Mouse (Mus musculus) kidney, postnatal 0 days (tissue): ENCODE results near the gene Snx9. TPM values are rescaled to one million over a fixed set of nuclear protein-coding genes. Genes with fewer than 3 reads are reported as not detected.

Source experiments
- ATAC-seq: fragments of 200-750 bp; cut with Nextera tagmentation; replicated peaks from 2 replicates; pipeline ENCODE4 v1.8.0; 2017; ENCODE audit warnings: low read depth, moderate number of reproducible peaks, moderate TSS enrichment, moderate library complexity; ENCODE audit not compliant: low FRiP score
- DNase-seq: peaks from one replicate; pipeline ENCODE4 v3.0.0-alpha.2; 2016; ENCODE audit warnings: low spot score
- H3K27ac ChIP-seq: fragments of 300-500 bp; sonication (generic); 2 replicates; pipeline ENCODE4 v1.5.1; 2014; ENCODE audit warnings: mild to moderate bottlenecking
- H3K27me3 ChIP-seq: fragments of 300-500 bp; sonication (generic); 2 replicates; pipeline ENCODE4 v1.6.1; 2014; ENCODE audit warnings: low read length, mixed read lengths; ENCODE audit not compliant: insufficient read depth
- H3K36me3 ChIP-seq: fragments of 300-500 bp; sonication (generic); 2 replicates; pipeline ENCODE4 v1.6.1; 2014; ENCODE audit warnings: low read length, mixed read lengths; ENCODE audit not compliant: insufficient read depth
- H3K4me1 ChIP-seq: fragments of 300-500 bp; sonication (generic); replicated peaks from 2 replicates; pipeline ENCODE4 v1.6.1; 2014; ENCODE audit warnings: antibody characterized with exemption, low read length, mixed read lengths; ENCODE audit not compliant: insufficient read depth
- H3K4me2 ChIP-seq: fragments of 300-500 bp; sonication (generic); 2 replicates; pipeline ENCODE4 v1.6.1; 2014; ENCODE audit warnings: mild to moderate bottlenecking, low read length, moderate library complexity, mixed read lengths
- H3K4me3 ChIP-seq: fragments of 300-500 bp; sonication (generic); replicated peaks from 2 replicates; pipeline ENCODE4 v1.5.1; 2014; ENCODE audit warnings: low read depth, low read length
- H3K9ac ChIP-seq: fragments of 300-500 bp; sonication (generic); 2 replicates; pipeline ENCODE4 v1.6.1; 2014; ENCODE audit warnings: low read depth, low read length
- H3K9me3 ChIP-seq: fragments of 300-500 bp; sonication (generic); replicated peaks from 2 replicates; pipeline ENCODE4 v1.6.1; 2016; ENCODE audit warnings: low read length, inconsistent platforms, mixed read lengths
- CTCF ChIP-seq: IDR thresholded peaks from 2 replicates; pipeline ENCODE4 v1.5.1; 2016; ENCODE audit warnings: antibody characterized with exemption, low read depth, mild to moderate bottlenecking, moderate library complexity
- WGBS: fragments of 180-500 bp; shearing (Covaris S2); extraction: QIAGEN DNeasy Blood & Tissue Kit; methylation state at CpG from one replicate; pipeline ENCODE4 v1.1.7; 2014; 5-methylcytosine and 5-hydroxymethylcytosine counted together
- polyA plus RNA-seq: library from polyadenylated mRNA; unstranded; fragments of >200 nt; fragmentation: Nextera tagmentation; extraction: Ambion mirVana; gene quantifications from 2 replicates; pipeline ENCODE4 v1.2.1, GENCODE M21; 2015

Snx9 gene
- polyA plus RNA-seq, 1 experiment from 2014 or later, result 41.9 TPM

- Histone ChIP-seq H3K27me3 (no peaks in the 10 kb centered on the region), H3K9me3 (no peaks in the 10 kb centered on the region), H3K27ac (peak overlapping the region; percentile 50; the same call in 1 of the 2 replicates), H3K9ac (no peak overlapping the region), H3K36me3 (no peaks in the 10 kb centered on the region), H3K4me3 (no peak overlapping the region), H3K4me2 (no peak overlapping the region), H3K4me1 (peaks cover 38% of the 10 kb centered on the region)
- WGBS, result 52% methylated on average over 7 of the region's 7 CpGs
- TF ChIP-seq CTCF, result no peak
- DNase-seq (no peak), ATAC-seq (no peak)
Measured at GRCm38 (mm10) chr17:5868319-5869031, 27.3 kb downstream of the Snx9 start.

GRCm38 (mm10) chr17:5869461-5869860 is 28.3 kb downstream of the Snx9 start:
- ATAC-seq (no peak), DNase-seq (no peak)
- Histone ChIP-seq H3K9me3 (no peaks in the 10 kb centered on the region), H3K4me3 (no peak overlapping the region), H3K4me1 (peaks cover 38% of the 10 kb centered on the region), H3K27me3 (no peaks in the 10 kb centered on the region), H3K27ac (peak overlapping the region; percentile 39; the same call in 1 of the 2 replicates), H3K9ac (no peak overlapping the region), H3K36me3 (no peaks in the 10 kb centered on the region), H3K4me2 (no peak overlapping the region)
- TF ChIP-seq CTCF, result no peak
- WGBS, result 66% methylated on average over 3 of the region's 3 CpGs

GRCm38 (mm10) chr17:5870002-5870401 is 28.9 kb downstream of the Snx9 start:
- DNase-seq (peak; percentile 75), ATAC-seq (peak; percentile 38; the same call in 1 of the 2 replicates)
- Histone ChIP-seq H3K27me3 (no peaks in the 10 kb centered on the region), H3K9ac (no peak overlapping the region), H3K4me1 (peaks cover 38% of the 10 kb centered on the region), H3K4me2 (no peak overlapping the region), H3K9me3 (no peaks in the 10 kb centered on the region), H3K36me3 (no peaks in the 10 kb centered on the region), H3K27ac (no peak overlapping the region), H3K4me3 (no peak overlapping the region)
- no peak for TF ChIP-seq CTCF
- WGBS, result 17% methylated on average over 5 of the region's 5 CpGs

- DNase-seq, result no peak
- Histone ChIP-seq H3K27ac (no peak overlapping the region), H3K4me1 (peaks cover 38% of the 10 kb centered on the region), H3K4me3 (no peak overlapping the region), H3K9me3 (no peaks in the 10 kb centered on the region), H3K36me3 (no peaks in the 10 kb centered on the region), H3K9ac (no peak overlapping the region), H3K4me2 (no peak overlapping the region), H3K27me3 (no peaks in the 10 kb centered on the region)
- 83% methylated on average over 11 of the region's 11 CpGs for WGBS
- no peak for ATAC-seq
- no peak for TF ChIP-seq CTCF
Measured at GRCm38 (mm10) chr17:5870696-5871095, 29.6 kb downstream of the Snx9 start.

GRCm38 (mm10) chr17:5872506-5872905 is 31.4 kb downstream of the Snx9 start:
- Histone ChIP-seq H3K9me3 (no peaks in the 10 kb centered on the region), H3K4me3 (no peak overlapping the region), H3K9ac (no peak overlapping the region), H3K27me3 (no peaks in the 10 kb centered on the region), H3K36me3 (no peaks in the 10 kb centered on the region), H3K4me1 (peaks cover 35% of the 10 kb centered on the region), H3K4me2 (peak overlapping the region; percentile 33; the same call in 1 of the 2 replicates), H3K27ac (0 out of 2 replicates have a peak overlapping the region, but pooled peaks have one; percentile 36)
- TF ChIP-seq CTCF, result peak; percentile 12; the same call in 1 of the 2 replicates
- ATAC-seq, result peak; percentile 88
- peak; percentile 85 for DNase-seq
- WGBS, result 21% methylated on average over 12 of the region's 12 CpGs

- no peak overlapping the region for H3K9ac ChIP-seq
- DNase-seq (no peak), ATAC-seq (no peak)
- no peaks in the 10 kb centered on the region for H3K9me3 ChIP-seq
- H3K4me1 ChIP-seq, result peaks cover 15% of the 10 kb centered on the region
- no peak overlapping the region for H3K4me2 ChIP-seq
- no peak overlapping the region for H3K4me3 ChIP-seq
- no peaks in the 10 kb centered on the region for H3K27me3 ChIP-seq
- no peak overlapping the region for H3K27ac ChIP-seq
- WGBS, result 97% methylated on average over 1 of the region's 1 CpGs
- TF ChIP-seq CTCF, result no peak
- no peaks in the 10 kb centered on the region for H3K36me3 ChIP-seq
Measured at GRCm38 (mm10) chr17:5874565-5874964, 33.4 kb downstream of the Snx9 start.
